Mouse (Mus musculus): Measurements from ENCODE around the gene Rnls.

- TF ChIP-seq CTCF (conservative IDR thresholded peaks at IDR 0.05; ENCODE audit: insufficient read depth, insufficient read length, low read depth, low read length) (no peak), POLR2A (IDR thresholded peaks at IDR 0.05; ENCODE audit: low read depth, low read length) (no peak)
Measured at GRCm38 (mm10) chr19:33087961-33088360, 304.1 kb downstream of the Rnls start.

Data from kidney, adult 2 months (tissue).